Mouse (Mus musculus): ENCODE measurements around the gene Rgs6. TPM values are rescaled to one million over a fixed set of nuclear protein-coding genes. Genes with fewer than 3 reads are reported as not detected.

The Rgs6 gene
- polyA plus RNA-seq, 1 experiment: 0.69 TPM

DNA sequence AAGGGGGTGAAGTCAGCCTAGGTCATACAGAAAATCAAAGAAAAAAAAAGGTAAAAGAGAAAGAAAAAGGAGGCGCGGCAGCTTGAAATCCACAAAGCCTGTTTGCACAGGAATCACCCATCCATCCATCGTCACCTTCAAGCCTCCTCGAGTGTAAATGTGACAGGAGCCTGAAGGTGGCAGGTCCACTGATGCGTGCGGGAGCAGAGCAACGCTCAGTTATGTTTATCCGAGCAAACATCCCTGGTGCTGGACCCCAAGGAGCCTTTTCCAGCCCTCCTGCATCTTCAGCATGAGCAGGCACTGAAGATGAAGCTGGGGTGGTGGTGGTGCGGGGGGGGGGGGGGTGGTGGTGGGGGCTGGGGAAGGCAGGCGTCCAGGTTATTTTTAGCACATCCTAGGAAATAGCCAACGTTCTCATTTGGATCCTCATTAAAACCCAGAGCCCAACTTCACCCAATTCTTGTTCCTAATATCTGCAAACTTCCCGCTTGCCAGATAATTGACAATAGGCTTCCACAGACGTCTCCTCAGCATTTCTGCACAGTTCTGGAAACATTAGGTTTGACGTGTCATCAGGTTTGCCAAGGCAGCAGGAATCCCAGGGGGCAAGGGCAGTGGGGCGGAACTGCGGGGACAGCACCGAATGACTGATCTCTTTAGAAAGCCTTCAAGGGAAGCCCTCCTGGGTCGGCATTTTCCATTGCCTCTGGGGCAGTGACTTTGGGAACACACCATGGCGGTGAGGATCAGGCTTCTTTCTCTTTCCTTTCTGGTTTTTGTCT is 946 bp downstream of the Rgs6 start:
- TF ChIP-seq GATA1 (IDR thresholded peaks at IDR 0.05; ENCODE audit: borderline replicate concordance, low read length) (no peak), FLI1 (IDR thresholded peaks at IDR 0.05; ENCODE audit: low read length) (no peak)
- Histone ChIP-seq H3K9me3 (peaks cover 11% of the 10 kb centered on the region), H3K36me3 (replicated peaks; ENCODE audit: low read length) (no peaks in the 10 kb centered on the region), H3K4me1 (no peaks in the 10 kb centered on the region), H3K4me3 (replicated peaks) (no peak overlapping the region), H3K27me3 (replicated peaks) (no peaks in the 10 kb centered on the region)

DNA sequence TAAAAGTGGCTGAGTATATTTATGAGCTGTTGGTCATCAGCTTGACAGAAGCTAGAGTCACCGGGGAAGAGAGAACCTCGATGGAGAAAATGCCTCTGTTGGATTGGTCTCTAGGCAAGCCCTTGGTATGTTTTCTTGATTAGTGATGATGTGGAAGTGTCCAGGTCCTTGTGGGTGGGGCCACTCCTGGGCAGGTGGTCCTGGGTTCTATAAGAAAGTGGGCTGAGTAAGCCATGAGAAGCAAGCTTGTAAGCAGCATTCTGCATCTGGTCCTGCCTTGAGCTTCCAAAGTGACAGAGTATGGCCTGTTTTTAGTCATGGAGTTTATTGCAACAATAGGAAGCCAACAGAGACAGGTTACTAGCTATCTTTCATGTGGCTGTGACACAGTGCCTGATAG is 10.9 kb downstream of the Rgs6 start:
- TF ChIP-seq FLI1 (IDR thresholded peaks at IDR 0.05; ENCODE audit: low read length) (no peak), GATA1 (IDR thresholded peaks at IDR 0.05; ENCODE audit: borderline replicate concordance, low read length) (no peak)
- Histone ChIP-seq H3K4me1 (no peaks in the 10 kb centered on the region), H3K9me3 (peaks cover 4% of the 10 kb centered on the region), H3K4me3 (replicated peaks) (no peak overlapping the region), H3K36me3 (replicated peaks; ENCODE audit: low read length) (no peaks in the 10 kb centered on the region), H3K27me3 (replicated peaks) (no peaks in the 10 kb centered on the region)

DNA sequence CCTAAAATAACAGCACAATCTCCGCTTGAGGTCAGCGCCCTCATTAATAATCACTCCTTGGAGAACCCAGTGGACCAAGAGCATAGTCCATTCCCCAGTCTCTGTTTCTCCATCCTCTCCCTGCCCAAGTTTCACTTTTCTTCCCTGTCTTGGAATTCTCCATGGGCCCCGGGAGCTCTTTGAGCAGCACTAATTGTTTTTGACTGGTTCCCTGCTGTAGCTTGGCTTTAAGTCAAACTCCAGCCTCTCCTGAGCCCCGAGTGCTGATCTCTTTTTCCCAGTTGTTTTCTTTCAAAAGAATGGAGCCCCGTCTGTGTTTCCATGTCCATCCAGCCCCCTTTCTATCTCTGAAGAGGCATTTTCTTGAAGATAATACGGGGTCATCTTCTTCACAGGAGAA is 12.3 kb downstream of the Rgs6 start:
- H3K4me3 ChIP-seq (replicated peaks): no peak overlapping the region
- TF ChIP-seq GATA1 (IDR thresholded peaks at IDR 0.05; ENCODE audit: borderline replicate concordance, low read length) (no peak), FLI1 (IDR thresholded peaks at IDR 0.05; ENCODE audit: low read length) (no peak)
- no peaks in the 10 kb centered on the region for H3K36me3 ChIP-seq (replicated peaks; ENCODE audit: low read length)
- no peaks in the 10 kb centered on the region for H3K4me1 ChIP-seq
- H3K27me3 ChIP-seq (replicated peaks): no peaks in the 10 kb centered on the region
- no peaks in the 10 kb centered on the region for H3K9me3 ChIP-seq

DNA sequence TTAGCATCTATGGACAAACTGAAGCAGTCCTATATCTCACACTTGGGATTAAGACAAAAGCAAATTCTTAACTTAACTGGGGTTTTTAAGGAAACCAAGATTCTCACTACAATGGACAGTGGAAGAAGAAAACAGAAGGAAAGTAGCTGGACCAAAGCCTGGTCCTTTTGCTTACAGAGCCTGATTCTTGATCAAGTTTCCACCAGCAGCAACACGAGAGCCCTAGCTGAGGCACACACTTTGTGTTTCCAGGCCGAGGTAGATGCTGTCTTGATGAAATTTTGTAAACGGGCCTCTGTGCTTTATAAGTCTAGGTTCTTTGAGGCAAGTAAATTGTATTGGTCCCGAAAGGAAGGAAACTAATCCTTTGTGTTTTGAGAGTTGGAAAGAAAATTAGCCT is 14.7 kb downstream of the Rgs6 start:
- TF ChIP-seq FLI1 (IDR thresholded peaks at IDR 0.05; ENCODE audit: low read length): no peak
- TF ChIP-seq GATA1 (IDR thresholded peaks at IDR 0.05; ENCODE audit: borderline replicate concordance, low read length): no peak
- Histone ChIP-seq H3K4me1 (no peaks in the 10 kb centered on the region), H3K36me3 (replicated peaks; ENCODE audit: low read length) (no peaks in the 10 kb centered on the region)

DNA sequence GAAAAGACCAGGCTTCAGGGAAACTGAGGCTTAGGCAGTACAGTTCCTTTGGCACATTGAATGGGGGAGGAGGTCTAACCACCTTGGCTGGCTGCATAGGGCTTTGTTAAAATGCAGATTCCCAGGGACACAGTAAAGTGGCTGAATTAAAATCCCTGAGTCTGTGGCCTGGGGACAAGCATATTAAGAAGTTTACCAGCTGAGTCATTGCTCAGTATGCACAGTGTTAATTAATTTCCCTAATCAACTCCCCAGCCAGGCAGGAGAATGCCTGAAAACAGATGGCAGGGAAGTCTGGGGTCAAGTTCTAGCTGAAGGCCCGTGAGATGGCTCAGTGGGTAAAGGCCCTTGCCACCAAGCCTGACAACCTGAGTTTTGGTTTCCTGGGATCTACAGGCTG is 15.2 kb downstream of the Rgs6 start:
- no peak for TF ChIP-seq GATA1 (IDR thresholded peaks at IDR 0.05; ENCODE audit: borderline replicate concordance, low read length)
- TF ChIP-seq FLI1 (IDR thresholded peaks at IDR 0.05; ENCODE audit: low read length): no peak
- no peaks in the 10 kb centered on the region for H3K4me1 ChIP-seq
- H3K4me3 ChIP-seq (replicated peaks): no peak overlapping the region
- H3K27me3 ChIP-seq (replicated peaks): no peaks in the 10 kb centered on the region
- no peaks in the 10 kb centered on the region for H3K9me3 ChIP-seq
- no peaks in the 10 kb centered on the region for H3K36me3 ChIP-seq (replicated peaks; ENCODE audit: low read length)

More for the DNA sequence above, 14.7 kb downstream of the Rgs6 start:
- Histone ChIP-seq H3K4me3 (replicated peaks) (no peak overlapping the region), H3K27me3 (replicated peaks) (no peaks in the 10 kb centered on the region), H3K9me3 (no peaks in the 10 kb centered on the region)

DNA sequence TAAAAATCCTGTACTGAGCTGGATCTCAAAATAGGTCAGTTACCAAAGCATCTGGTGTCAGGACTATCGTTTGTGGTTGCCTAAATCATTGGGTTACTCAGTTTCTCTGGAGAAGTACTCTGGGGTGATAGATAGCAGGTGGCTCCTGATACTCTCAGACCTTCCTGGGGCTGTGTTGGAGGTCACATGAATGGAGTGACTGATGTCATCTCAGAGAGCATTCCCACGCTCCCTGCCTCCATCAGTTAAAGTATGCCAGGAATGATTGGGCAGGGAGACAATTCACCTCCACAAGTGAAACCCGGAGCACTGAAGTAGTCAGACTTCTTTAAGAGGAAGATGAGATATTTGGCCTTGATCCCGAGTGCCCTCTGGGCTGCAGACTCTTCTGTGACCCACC is 15.9 kb downstream of the Rgs6 start:
- Histone ChIP-seq H3K27me3 (replicated peaks) (no peaks in the 10 kb centered on the region), H3K9me3 (no peaks in the 10 kb centered on the region), H3K36me3 (replicated peaks; ENCODE audit: low read length) (no peaks in the 10 kb centered on the region), H3K4me1 (no peaks in the 10 kb centered on the region), H3K4me3 (replicated peaks) (no peak overlapping the region)
- TF ChIP-seq FLI1 (IDR thresholded peaks at IDR 0.05; ENCODE audit: low read length) (no peak), GATA1 (IDR thresholded peaks at IDR 0.05; ENCODE audit: borderline replicate concordance, low read length) (no peak)

DNA sequence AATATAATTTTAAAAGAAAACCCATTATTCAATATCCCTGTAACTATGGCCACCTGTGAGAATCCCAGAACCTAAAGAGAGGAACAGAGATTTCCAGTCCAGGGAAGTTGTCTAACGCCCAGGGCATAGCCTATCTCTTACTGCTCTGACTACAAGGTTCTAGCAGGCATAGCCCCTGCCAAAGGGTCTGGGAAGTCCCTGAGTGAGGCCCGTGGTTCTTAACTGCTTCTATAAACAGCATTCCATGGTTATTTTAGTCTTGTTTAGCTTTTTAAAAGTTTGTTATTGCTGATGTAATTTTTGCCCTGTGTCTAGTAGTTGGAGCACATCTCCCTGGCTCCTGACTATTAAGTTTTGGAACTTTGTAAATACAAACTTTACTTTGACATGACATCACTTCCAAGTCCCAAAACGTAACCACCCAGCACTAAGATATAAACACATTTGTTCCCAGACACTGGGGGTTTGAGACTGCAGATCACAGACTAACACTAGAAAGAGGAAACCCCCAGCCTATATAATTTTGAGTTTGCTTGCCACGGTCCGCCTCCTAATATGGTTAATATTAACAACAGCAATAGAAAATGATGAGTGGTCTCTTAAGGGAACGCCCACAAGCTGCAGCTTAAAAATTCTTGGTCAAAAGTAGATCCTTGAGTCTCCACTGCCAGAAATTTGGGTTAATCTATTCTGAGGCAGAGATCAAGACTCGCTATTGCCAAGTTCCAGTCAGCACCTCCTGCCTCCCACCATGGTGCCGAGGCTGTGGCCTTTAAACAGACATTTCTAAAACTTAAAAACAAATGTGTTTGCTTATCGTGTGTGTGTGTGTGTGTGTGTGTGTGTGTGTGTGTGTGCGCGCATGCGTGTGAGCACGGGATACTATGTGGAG is 24.9 kb downstream of the Rgs6 start:
- TF ChIP-seq GATA1 (IDR thresholded peaks at IDR 0.05; ENCODE audit: borderline replicate concordance, low read length): no peak
- no peak for TF ChIP-seq FLI1 (IDR thresholded peaks at IDR 0.05; ENCODE audit: low read length)
- H3K4me3 ChIP-seq (replicated peaks): no peak overlapping the region
- H3K27me3 ChIP-seq (replicated peaks): peaks cover 33% of the 10 kb centered on the region
- 0 out of 2 replicates have a peak, but pooled peaks cover 8% of the 10 kb centered on the region for H3K9me3 ChIP-seq
- H3K36me3 ChIP-seq (replicated peaks; ENCODE audit: low read length): no peaks in the 10 kb centered on the region
- no peaks in the 10 kb centered on the region for H3K4me1 ChIP-seq

DNA sequence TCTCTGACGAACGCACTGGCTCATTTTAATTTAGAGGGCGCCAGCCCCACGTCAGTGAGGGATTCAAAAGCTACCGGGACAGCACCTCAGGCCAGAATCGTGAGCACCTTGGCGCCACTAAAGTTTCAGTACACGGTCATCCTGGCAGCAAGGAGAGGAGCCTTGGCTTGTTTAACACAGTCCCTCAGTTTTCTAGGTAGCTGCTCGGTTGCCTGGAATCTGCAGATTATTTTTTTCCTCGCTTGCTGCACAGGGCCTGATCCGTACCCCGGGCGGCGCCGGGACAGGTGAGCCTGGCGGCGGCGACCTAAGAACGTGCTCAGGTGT is 28.4 kb downstream of the Rgs6 start:
- TF ChIP-seq GATA1 (IDR thresholded peaks at IDR 0.05; ENCODE audit: borderline replicate concordance, low read length) (no peak), FLI1 (IDR thresholded peaks at IDR 0.05; ENCODE audit: low read length) (no peak)
- Histone ChIP-seq H3K4me1 (no peaks in the 10 kb centered on the region), H3K27me3 (replicated peaks) (peaks cover 53% of the 10 kb centered on the region), H3K4me3 (replicated peaks) (no peak overlapping the region), H3K36me3 (replicated peaks; ENCODE audit: low read length) (no peaks in the 10 kb centered on the region), H3K9me3 (0 out of 2 replicates have a peak, but pooled peaks cover 8% of the 10 kb centered on the region)

DNA sequence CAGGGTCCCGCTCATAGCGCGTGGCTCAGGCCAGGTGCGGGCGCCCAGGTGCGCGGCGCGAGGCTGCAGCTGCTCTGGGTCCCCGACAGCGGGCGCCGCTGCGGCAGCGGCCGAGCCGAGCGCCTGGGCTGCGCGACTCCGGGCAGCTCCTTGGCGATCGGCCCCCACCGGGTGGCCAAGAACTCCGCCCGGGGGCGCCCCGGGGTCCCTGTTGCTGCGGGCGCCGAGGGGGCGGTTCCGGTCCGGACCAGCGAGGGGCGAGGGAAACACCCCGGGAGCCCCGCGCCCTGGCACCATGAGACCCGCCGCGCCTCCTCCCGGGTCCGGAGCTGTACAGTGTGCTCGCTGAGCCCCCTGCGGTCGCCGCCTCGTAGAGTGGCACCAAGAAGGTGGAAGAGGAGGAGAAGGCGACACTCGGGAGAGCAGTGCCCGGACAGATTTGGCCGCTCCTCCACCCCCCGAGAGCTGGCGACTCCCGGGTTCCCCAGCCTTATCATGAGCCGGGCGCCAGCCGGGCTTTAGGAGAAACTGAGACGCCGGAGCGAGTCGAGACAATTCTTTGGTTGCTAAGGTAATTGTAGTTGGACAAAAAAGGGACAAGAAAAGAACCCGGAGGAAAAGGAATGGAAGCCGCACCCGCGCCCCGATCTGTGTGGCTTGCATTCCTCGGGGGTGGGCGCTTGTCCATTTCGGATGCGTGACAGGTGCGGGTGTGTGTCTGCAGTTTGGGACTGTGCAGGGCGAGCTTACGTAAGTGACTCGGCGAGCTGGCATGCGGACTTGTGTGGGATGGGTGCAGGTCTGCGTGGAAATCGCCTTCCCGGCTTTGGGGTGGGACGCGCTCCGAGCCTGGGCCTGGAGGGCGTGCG is 29.0 kb downstream of the Rgs6 start:
- TF ChIP-seq GATA1 (IDR thresholded peaks at IDR 0.05; ENCODE audit: borderline replicate concordance, low read length): no peak
- TF ChIP-seq FLI1 (IDR thresholded peaks at IDR 0.05; ENCODE audit: low read length): no peak
- no peaks in the 10 kb centered on the region for H3K4me1 ChIP-seq
- peaks cover 53% of the 10 kb centered on the region for H3K27me3 ChIP-seq (replicated peaks)
- H3K36me3 ChIP-seq (replicated peaks; ENCODE audit: low read length): no peaks in the 10 kb centered on the region
- no peak overlapping the region for H3K4me3 ChIP-seq (replicated peaks)
- H3K9me3 ChIP-seq: 0 out of 2 replicates have a peak, but pooled peaks cover 8% of the 10 kb centered on the region

Data from megakaryocyte, embryonic 14.5 days (primary cell).